Mouse (Mus musculus) stomach, embryonic 15.5 days (tissue): ENCODE data around the gene C87436. TPM values are rescaled to one million over a fixed set of nuclear protein-coding genes. Genes with fewer than 3 reads are reported as not detected.

ENCODE experiments used
- polyA plus RNA-seq: library from polyadenylated mRNA; unstranded; fragments of >200 nt; fragmentation: Nextera tagmentation; extraction: Ambion mirVana; gene quantifications from 2 replicates; pipeline ENCODE4 v1.2.1, GENCODE M21; 2015

The C87436 gene
- polyA plus RNA-seq, 1 experiment from 2014 or later: 20.9 TPM

Other genes with a start within 250 kb of the C87436 start
- 5.5 and 5.6 TPM in 2 replicates for gene Tgfa, start 243.2 kb upstream of the C87436 start, polyA plus RNA-seq
- gene Fam136a, start 72.7 kb upstream of the C87436 start, polyA plus RNA-seq: 124 and 134 TPM in 2 replicates
- 521 and 550 TPM in 2 replicates for gene Snrpg, start 67.1 kb upstream of the C87436 start, polyA plus RNA-seq
- 93.0 and 97.9 TPM in 2 replicates for gene Pcyox1, start 41.2 kb upstream of the C87436 start, polyA plus RNA-seq
- 158 and 167 TPM in 2 replicates for gene Tia1, start 34.2 kb upstream of the C87436 start, polyA plus RNA-seq
- not detected in 2 replicates for gene Gm44790, start 11.7 kb upstream of the C87436 start, polyA plus RNA-seq
- gene Pcbp1, start 87.9 kb downstream of the C87436 start, polyA plus RNA-seq: 518 and 529 TPM in 2 replicates
- gene Asprv1, start 189.8 kb downstream of the C87436 start, polyA plus RNA-seq: 30.9 and 104 TPM in 2 replicates
- 15.1 and 18.6 TPM in 2 replicates for gene Mxd1, start 230.8 kb downstream of the C87436 start, polyA plus RNA-seq
- gene Snrnp27, start 246.1 kb downstream of the C87436 start, polyA plus RNA-seq: 108 and 115 TPM in 2 replicates